Mouse (Mus musculus) T-helper 1 cell (primary cell): ENCODE results near the gene Abcb5.
"Not testable (repeated sequence)": the region's sequence is repeated elsewhere in the genome, so short reads cannot be mapped to it uniquely, and the experiment has no call there.

Experiments
- in situ Hi-C: fragments of 300-600 bp; cut with MboI, MseI; formaldehyde crosslinking; loops from one replicate; pipeline ENCODE4 v1.15.1; 2025; ENCODE audit warnings: high pct_unique_total_duplicates

The Abcb5 gene

GRCm38 (mm10) chr12:118966321-118966720, at the start of gene Abcb5:
Gene Abcb5 (minus strand): TSS chr12:118966421.
- in situ Hi-C loops: no loop called here

DNA sequence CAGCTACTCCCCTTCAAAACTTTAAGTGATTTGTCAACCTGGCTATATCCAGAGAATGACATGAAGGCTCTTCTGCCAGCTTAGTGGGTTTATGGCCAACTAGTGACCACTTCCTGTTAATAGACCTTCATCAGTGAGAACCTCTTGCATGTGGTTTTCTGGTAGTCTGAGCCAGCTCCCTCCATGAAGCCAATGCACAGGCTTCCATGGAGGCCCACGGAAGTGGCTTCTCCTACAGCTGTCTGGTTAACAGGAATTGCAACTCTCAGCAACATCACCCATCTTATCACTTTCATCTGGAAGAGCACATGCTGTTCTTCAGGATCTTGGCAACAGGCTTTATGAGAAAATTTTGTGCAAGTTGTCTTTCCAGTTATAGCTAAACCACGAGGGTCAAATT, 33.0 kb upstream of the Abcb5 start:
- in situ Hi-C loops: no loop called here

GRCm38 (mm10) chr12:118994328-118995166, 28.3 kb upstream of the Abcb5 start:
- in situ Hi-C loops: no loop called here

GRCm38 (mm10) chr12:118984852-118985251, 18.6 kb upstream of the Abcb5 start:
- in situ Hi-C loops: no loop called here

- in situ Hi-C loops: no loop called here
Observed at GRCm38 (mm10) chr12:118930386-118931318, 35.6 kb downstream of the Abcb5 start.

DNA sequence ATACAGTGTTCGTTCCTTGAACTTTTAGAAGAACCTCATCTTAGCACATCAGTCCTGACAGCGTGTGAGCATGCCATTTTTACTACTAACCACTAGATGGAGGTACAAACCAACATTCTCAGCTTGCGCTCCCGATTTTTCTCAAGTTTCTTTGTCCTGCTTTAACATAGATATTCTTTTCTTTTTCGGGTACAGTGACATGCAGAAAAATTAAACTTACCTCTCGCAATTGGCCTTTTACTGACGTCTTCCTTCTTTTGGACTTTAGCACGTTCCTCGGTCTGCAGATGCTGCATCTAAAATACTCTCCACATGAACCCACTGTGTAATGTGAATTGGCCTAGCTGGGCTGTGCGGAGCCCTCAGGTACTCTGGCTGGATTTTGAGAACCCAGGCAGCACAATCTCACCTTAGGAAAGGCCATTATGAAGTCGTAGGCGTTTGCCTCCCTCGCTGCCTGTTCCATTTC, 39.4 kb downstream of the Abcb5 start:
- in situ Hi-C loops: no loop called here

DNA sequence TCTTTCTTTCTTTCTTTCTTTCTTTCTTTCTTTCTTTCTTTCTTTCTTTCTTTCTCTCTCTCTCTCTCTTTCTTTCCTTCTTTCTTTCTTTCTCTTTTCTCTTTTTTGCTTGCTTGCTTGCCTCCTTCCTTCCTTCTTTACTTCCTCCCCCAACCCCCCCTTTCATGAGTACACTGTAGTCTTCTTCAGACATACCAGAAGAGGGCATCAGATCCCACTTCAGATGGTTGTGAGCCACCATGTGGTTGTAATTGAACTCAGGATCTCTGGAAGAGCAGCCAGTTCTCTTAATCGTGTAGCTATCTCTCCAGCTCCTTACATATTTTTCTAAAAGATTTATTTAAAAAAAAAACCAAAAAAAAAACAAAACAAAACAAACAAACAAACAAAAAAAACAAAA, 42.3 kb downstream of the Abcb5 start:
- in situ Hi-C loops: not testable (repeated sequence)

- in situ Hi-C loops: no loop called here
Observed at GRCm38 (mm10) chr12:118917771-118918170, 48.5 kb downstream of the Abcb5 start.

GRCm38 (mm10) chr12:118910360-118910759, 55.9 kb downstream of the Abcb5 start:
- in situ Hi-C loops: no loop called here

- in situ Hi-C loops: no loop called here
Observed at GRCm38 (mm10) chr12:118902249-118902648, 64.0 kb downstream of the Abcb5 start.

DNA sequence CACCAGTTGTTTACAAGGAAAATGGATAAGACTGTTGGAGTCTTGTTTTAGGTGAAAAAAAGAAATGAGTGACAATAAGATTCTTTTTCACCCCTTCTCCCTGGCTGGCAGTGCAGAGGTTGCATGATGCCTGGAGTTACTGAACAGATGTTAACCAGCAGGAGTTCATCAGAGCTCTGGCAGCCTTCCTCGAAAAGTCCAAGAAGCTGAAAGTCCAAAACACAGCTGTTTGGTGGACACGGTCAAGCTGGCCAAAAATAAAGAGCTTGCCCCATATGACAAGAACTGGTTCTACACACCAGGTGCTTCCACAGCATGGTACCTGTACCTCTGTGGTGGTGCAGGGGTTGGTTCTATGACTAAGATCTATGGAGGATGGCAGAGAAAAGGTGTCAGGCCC, 78.3 kb downstream of the Abcb5 start:
- in situ Hi-C loops: no loop called here

DNA sequence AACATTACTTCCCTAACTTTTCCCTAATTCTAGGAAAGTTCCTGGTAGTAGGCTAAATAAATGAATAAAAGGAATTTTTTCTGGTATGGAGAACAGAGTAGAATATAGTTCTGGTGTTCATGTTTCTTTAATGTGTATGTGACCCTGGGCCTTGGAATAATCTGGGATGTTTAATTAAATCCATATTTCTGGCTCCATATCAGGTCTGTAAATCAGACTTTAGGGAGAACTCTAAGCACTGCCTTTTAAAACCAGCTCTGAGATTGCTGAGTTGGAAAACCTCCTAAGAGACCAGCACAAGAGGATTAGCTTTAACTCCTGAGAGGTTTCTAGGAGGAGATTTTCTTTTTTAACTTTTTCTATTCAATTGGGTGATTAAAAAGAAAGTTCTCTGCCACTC, 83.4 kb downstream of the Abcb5 start:
- in situ Hi-C loops: no loop called here

- in situ Hi-C loops: no loop called here
Observed at GRCm38 (mm10) chr12:118872673-118873072, 93.5 kb downstream of the Abcb5 start.

GRCm38 (mm10) chr12:118856151-118856550, 110.1 kb downstream of the Abcb5 start:
- in situ Hi-C loops: loop anchor here (5.0 kb wide), 1 partner anchor 349 kb away; no protein-coding TSS in a partner anchor

DNA sequence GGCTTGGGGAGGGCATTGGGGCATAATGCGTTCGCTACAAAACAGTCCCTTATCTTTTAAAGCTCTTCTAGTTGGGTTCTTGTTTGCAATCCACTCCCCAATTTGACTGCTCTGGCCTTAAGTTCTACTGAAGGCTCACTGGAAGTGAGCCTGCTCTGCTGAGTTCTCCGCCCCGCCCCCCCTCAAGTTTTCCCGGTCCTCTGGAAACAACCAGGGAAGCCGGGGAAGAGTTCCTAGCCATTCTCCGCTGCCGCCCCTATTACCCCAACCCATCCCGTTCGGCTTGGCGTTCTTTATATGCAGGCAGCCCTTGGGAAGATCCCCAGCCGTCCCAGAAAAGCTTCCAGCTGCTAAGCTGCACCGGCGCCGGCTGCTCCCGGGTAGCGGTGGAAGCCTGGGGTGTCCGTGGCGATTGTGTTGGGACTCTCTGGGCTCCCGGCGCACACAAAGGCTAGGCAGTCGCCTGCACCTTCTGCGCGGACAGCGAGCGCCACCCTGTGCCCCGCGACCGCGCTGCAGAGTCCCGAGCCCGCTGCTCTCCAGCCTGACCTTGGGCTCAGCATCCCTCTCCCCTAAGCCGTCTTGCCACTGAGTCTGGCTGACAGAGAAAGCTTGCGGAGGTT, 111.3 kb downstream of the Abcb5 start:
- in situ Hi-C loops: loop anchor here (5.0 kb wide), 2 partner anchors 348 to 863 kb away; no protein-coding TSS in a partner anchor

DNA sequence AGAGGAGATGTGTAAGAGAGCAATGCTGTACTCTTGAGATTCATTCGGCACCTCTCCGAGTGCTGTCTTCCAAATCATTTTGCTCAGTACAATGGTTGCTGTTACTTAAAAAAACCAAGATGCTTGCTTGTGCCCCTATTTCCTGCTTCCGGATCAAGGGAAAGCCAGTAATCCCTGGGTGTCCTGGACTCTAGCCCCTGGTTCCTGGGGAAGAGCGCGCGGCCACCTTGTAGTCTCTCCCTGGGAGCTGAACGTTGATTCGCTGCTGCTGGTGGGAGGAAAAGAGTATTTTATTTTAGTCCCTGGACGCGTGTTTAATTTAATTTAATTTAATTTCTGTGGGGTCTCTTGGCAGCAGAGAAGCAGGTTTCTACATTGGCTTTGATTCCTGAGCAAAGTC, 111.8 kb downstream of the Abcb5 start:
- in situ Hi-C loops: loop anchor here (5.0 kb wide), 1 partner anchor 862 kb away; no protein-coding TSS in a partner anchor

DNA sequence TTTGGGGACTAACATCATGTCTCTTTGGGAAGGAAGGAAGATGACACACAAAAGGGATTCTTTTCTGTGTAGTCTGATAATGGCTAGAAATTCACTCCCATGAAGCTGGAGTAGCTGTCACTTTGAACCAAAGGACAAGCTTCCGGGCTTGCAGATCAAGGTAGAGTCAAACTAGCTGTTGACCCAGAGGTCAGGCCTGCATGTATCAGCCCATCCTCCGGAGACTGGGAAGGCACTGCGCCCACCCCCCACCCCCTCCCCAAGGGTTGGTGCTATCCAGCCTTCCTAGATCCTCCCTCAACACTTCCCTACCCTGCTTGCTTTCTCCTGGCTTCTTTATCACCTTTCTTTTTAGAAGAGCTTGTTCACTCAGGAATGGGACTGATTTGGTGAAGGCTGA, 112.9 kb downstream of the Abcb5 start:
- in situ Hi-C loops: loop anchor here (5.0 kb wide), 1 partner anchor 861 kb away; no protein-coding TSS in a partner anchor

- in situ Hi-C loops: loop anchor here (5.0 kb wide), 1 partner anchor 859 kb away; no protein-coding TSS in a partner anchor
Observed at GRCm38 (mm10) chr12:118850851-118851410, 115.3 kb downstream of the Abcb5 start.

DNA sequence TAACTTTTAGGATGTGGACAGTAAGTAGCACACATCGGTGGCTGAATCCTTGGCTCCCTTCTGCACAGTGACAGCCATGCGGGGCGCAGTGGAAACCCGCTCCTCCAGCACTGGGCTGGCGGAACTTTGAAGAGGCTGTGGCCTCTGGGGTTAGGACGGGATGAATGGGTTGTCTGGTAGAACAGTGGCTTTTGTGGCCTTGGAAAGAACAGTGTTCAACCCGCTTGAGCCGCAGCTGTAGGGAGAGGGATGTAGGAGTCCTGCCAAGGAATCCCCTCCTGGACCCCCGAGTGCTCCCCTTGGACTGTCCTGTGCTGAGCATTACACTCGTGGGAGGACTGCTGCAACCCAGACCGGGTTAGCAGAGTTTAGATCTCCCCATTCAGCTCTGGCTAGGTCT, 116.2 kb downstream of the Abcb5 start:
- in situ Hi-C loops: loop anchor here (5.0 to 25.0 kb wide), 3 partner anchors 663 to 1013 kb away; partner anchors contain the start of gene Dnah11

- in situ Hi-C loops: loop anchor here (25.0 kb wide), 2 partner anchors 662 to 1012 kb away; partner anchors contain the start of gene Dnah11
Observed at GRCm38 (mm10) chr12:118849203-118849861, 116.9 kb downstream of the Abcb5 start.
